Mouse (Mus musculus) MEL (cell line): ENCODE results near the gene Sdha.

ENCODE experiments used
- CTCF ChIP-seq, 3 experiments: IDR thresholded peaks in 2 of 3; conservative IDR thresholded peaks in 1 of 3; 2 replicates each; pipeline ENCODE4 v1.5.1; 2011 to 2012; ENCODE audit warnings: low read length in 3 of 3, low read depth in 2 of 3, mild to moderate bottlenecking in 2 of 3, improper control_type of control experiment in 1 of 3, inconsistent platforms in 1 of 3, mixed read lengths in 1 of 3, moderate library complexity in 1 of 3; ENCODE audit not compliant: control insufficient read depth in 1 of 3, insufficient read depth in 1 of 3, poor library complexity in 1 of 3, severe bottlenecking in 1 of 3
- ETS1 ChIP-seq: IDR thresholded peaks from 2 replicates; pipeline ENCODE4 v1.6.1; 2012; ENCODE audit warnings: low read depth, mild to moderate bottlenecking, inconsistent platforms, low read length, improper control_type of control experiment, moderate library complexity
- MAFK ChIP-seq: IDR thresholded peaks from 2 replicates; pipeline ENCODE4 v1.6.1; 2011; ENCODE audit warnings: low read depth, mild to moderate bottlenecking, low read length, improper control_type of control experiment, borderline replicate concordance
- POLR2A ChIP-seq, 2 experiments: IDR thresholded peaks; 2 replicates each; pipeline ENCODE4 v1.6.1; 2011 to 2012; ENCODE audit warnings: low read length in 2 of 2, mild to moderate bottlenecking in 2 of 2, control low read depth in 1 of 2, improper control_type of control experiment in 1 of 2, low read depth in 1 of 2, moderate library complexity in 1 of 2; ENCODE audit not compliant: control insufficient read depth in 1 of 2, insufficient read depth in 1 of 2, poor library complexity in 1 of 2

DNA sequence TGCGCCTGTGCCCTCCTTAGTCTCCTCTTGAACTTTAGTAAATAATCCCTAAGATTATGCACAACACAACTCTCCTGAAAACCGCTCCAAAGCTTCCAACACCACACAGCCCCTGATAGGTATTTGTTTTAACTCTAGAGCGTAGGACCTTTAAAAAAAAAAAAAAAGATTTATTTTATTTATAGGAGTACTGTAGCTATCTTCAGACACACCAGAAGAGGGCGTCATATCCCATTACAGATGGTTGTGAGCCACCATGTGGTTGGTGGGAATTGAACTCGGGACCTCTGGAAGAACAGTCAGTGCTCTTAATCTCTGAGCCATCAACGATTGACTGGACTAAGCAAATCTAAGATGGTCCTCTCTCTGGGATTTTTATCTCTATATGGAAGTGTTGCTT is 39.6 kb upstream of the Sdha start:
- TF ChIP-seq CTCF (IDR thresholded peaks at IDR 0.05 in 2 of 3, conservative IDR thresholded peaks at IDR 0.05 in 1 of 3; ENCODE audit: control insufficient read depth in 1 of 3, insufficient read depth in 1 of 3, low read depth in 2 of 3, low read length in 3 of 3, poor library complexity in 1 of 3, severe bottlenecking in 1 of 3) (peak in 2 of 3 experiments; percentile 26 to 28; a peak in 2 of 6 replicates), POLR2A (IDR thresholded peaks at IDR 0.05; ENCODE audit: control insufficient read depth in 1 of 2, insufficient read depth in 1 of 2, low read depth in 1 of 2, low read length in 2 of 2, poor library complexity in 1 of 2) (no peak), MAFK (no peak), ETS1 (no peak)
